8 mouse cellular contexts compared by ENCODE assay signal in genomic region chr2:52071241-52071991, GRCm38 (mm10). TPM values are rescaled to one million over a fixed set of nuclear protein-coding genes. Genes with fewer than 3 reads are reported as not detected.
A peak's percentile ranks its signal among the peaks of the same experiment; 100 is the strongest.
DNase-seq lines count a peak whose midpoint lies in the region; ATAC-seq and TF ChIP-seq lines count a peak whose summit lies in the region.
"Had no signal": no experiment of that assay in that cellular context is flagged by ENCODE, and none has a peak within 500 bp of the region (broad histone marks: within the 10 kb centered on the region; RNA-seq: fewer than 3 reads in every experiment).

No protein-coding gene starts in this region.

- H3K9ac ChIP-seq in forebrain, embryonic 16.5 days (replicated peaks; ENCODE audit: low read depth, low read length), result no peak overlapping the region
- no peak overlapping the region for H3K9ac ChIP-seq in liver, postnatal 0 days (replicated peaks)

- no peak overlapping the region for H3K4me3 ChIP-seq in forebrain, embryonic 16.5 days (replicated peaks; ENCODE audit: low read length)
- H3K4me3 ChIP-seq in liver, postnatal 0 days (ENCODE audit: low read depth, low read length), result 0 out of 2 replicates have a peak overlapping the region, but pooled peaks have one; percentile 86

- H3K36me3 ChIP-seq in forebrain, embryonic 16.5 days (ENCODE audit: control insufficient read depth, insufficient read depth), result peaks cover 2% of the 10 kb centered on the region; the same call in 1 of the 2 replicates
- H3K36me3 ChIP-seq in liver, postnatal 0 days (replicated peaks; ENCODE audit: insufficient read depth, low read length), result 0 out of 2 replicates have a peak, but pooled peaks cover 3% of the 10 kb centered on the region

- DNase-seq in lung, postnatal 36 days, result peak; percentile 2
- no peak for DNase-seq in lung, postnatal 4 days
- DNase-seq in liver, postnatal 0 days, result no peak
- no peak for DNase-seq in layer of hippocampus, postnatal 25 days (ENCODE audit: extremely low spot score in 1 of 2, low spot score in 1 of 2)
- no peak for DNase-seq in frontal cortex, postnatal 10 days (ENCODE audit: low spot score in 2 of 2)
- DNase-seq: adrenal gland, adult 2 months had no signal

- TF ChIP-seq CTCF in liver, postnatal 0 days (IDR thresholded peaks at IDR 0.05; ENCODE audit: low read depth), result no peak

- H3K9me3 ChIP-seq in forebrain, embryonic 16.5 days (ENCODE audit: control insufficient read depth, low read length), result no peaks in the 10 kb centered on the region
- no peaks in the 10 kb centered on the region for H3K9me3 ChIP-seq in liver, postnatal 0 days (ENCODE audit: low read length)

- H3K4me2 ChIP-seq in forebrain, embryonic 16.5 days (ENCODE audit: low read length), result peak overlapping the region; percentile 57
- H3K4me2 ChIP-seq in liver, postnatal 0 days (ENCODE audit: low read depth, low read length), result peak overlapping the region; percentile 64

- no peak for ATAC-seq in forebrain, embryonic 16.5 days
- ATAC-seq in liver, postnatal 0 days, result no peak
- no peak for ATAC-seq in megakaryocyte-erythroid progenitor cell, adult 5-6 weeks (replicated peaks; ENCODE audit: low FRiP score, low TSS enrichment, poor library complexity, severe bottlenecking)

- no peak for TF ChIP-seq EP300 in liver, postnatal 0 days (IDR thresholded peaks at IDR 0.05; ENCODE audit: low read depth)

- peaks cover 14% of the 10 kb centered on the region for H3K4me1 ChIP-seq in forebrain, embryonic 16.5 days (replicated peaks; ENCODE audit: control insufficient read depth, insufficient read depth, low read length)
- H3K4me1 ChIP-seq in liver, postnatal 0 days (ENCODE audit: insufficient read depth), result peaks cover 5% of the 10 kb centered on the region; the same call in 1 of the 2 replicates

- no peaks in the 10 kb centered on the region for H3K27me3 ChIP-seq in forebrain, embryonic 16.5 days (replicated peaks; ENCODE audit: control insufficient read depth, insufficient read depth, low read length)
- H3K27me3 ChIP-seq in liver, postnatal 0 days (ENCODE audit: insufficient read depth, low read length), result no peaks in the 10 kb centered on the region

- no peak overlapping the region for H3K27ac ChIP-seq in forebrain, embryonic 16.5 days (ENCODE audit: low read length)
- H3K27ac ChIP-seq in liver, postnatal 0 days (ENCODE audit: low read depth), result no peak overlapping the region

- WGBS in forebrain, embryonic 16.5 days, result 25% methylated on average over 13 of the region's 13 CpGs
- WGBS in liver, postnatal 0 days (ENCODE audit: insufficient replicate concordance), result 64% methylated on average over 13 of the region's 13 CpGs

RNA-seq across cellular contexts. Expression of gene Rif1, which starts 1.2 kb away (rescaled TPM):
- 23.7 and 23.9 TPM in 2 replicates for polyA plus RNA-seq in forebrain, embryonic 16.5 days (2015; fragmentation: Nextera tagmentation; extraction: Ambion mirVana)
- 7.4 and 9.2 TPM in 2 replicates for polyA plus RNA-seq in liver, postnatal 0 days (2015; fragmentation: Nextera tagmentation; extraction: Ambion mirVana)
- total RNA-seq in layer of hippocampus, postnatal 25 days (2021), result 10 to 100 TPM; 24.5 to 27.4 TPM
- total RNA-seq in megakaryocyte-erythroid progenitor cell, adult 5-6 weeks (2014; fragmentation: Nextera tagmentation), result 116 and 148 TPM in 2 replicates
- total RNA-seq in megakaryocyte-erythroid progenitor cell, adult 5-6 weeks (2017), result 166 and 170 TPM in 2 replicates

RNA-seq across cellular contexts. Expression of gene Tnfaip6, which starts 33.6 kb away (rescaled TPM):
- 4.6 and 6.3 TPM in 2 replicates for polyA plus RNA-seq in forebrain, embryonic 16.5 days (2015; fragmentation: Nextera tagmentation; extraction: Ambion mirVana)
- 0.22 and 0.34 TPM in 2 replicates for polyA plus RNA-seq in liver, postnatal 0 days (2015; fragmentation: Nextera tagmentation; extraction: Ambion mirVana)
- total RNA-seq in layer of hippocampus, postnatal 25 days (2021), result 1 to 10 TPM; 4.2 to 6.6 TPM
- total RNA-seq in megakaryocyte-erythroid progenitor cell, adult 5-6 weeks (2014; fragmentation: Nextera tagmentation), result not detected in 2 replicates
- not detected in 2 replicates for total RNA-seq in megakaryocyte-erythroid progenitor cell, adult 5-6 weeks (2017)
- polyA plus RNA-seq: adrenal gland, adult 2 months had no signal

Comparison
In these comparisons a context has a peak if more than half of its experiments do, and no peak if none do; other contexts are left out.
1. RNA of gene Rif1, which starts 1.2 kb away (total RNA-seq): 116 to 170 TPM in megakaryocyte-erythroid progenitor cell, adult 5-6 weeks; 24.5 to 27.4 TPM in layer of hippocampus, postnatal 25 days; every median in the first group is over 4 times any median in the second.
2. RNA of gene Tnfaip6, which starts 33.6 kb away (total RNA-seq): 4.2 to 6.6 TPM in layer of hippocampus, postnatal 25 days; not detected in megakaryocyte-erythroid progenitor cell, adult 5-6 weeks; every median in the first group is over 4 times any median in the second.